Mouse (Mus musculus) thymus, adult 2 months (tissue): ENCODE measurements at regions not wholly inside any gene's neighbourhood (a gene's known extent, or its start where the extent isn't known, plus 50 kb on each side); places are given as distances from the start of the nearest gene placed in this dataset.

ENCODE experiments used
- CTCF ChIP-seq: fragments of 200-500 bp; IDR thresholded peaks from 2 replicates; pipeline ENCODE4 v1.5.1; 2012; ENCODE audit warnings: mild to moderate bottlenecking, control low read depth, low read length, moderate library complexity, borderline replicate concordance; ENCODE audit not compliant: control insufficient read depth, poor library complexity, insufficient read depth; ENCODE audit errors: extremely low read depth
- POLR2A ChIP-seq: fragments of 200-500 bp; IDR thresholded peaks from 2 replicates; pipeline ENCODE4 v1.6.1; 2012; ENCODE audit warnings: mild to moderate bottlenecking, low read length, control low read depth, moderate library complexity; ENCODE audit not compliant: control insufficient read depth, poor library complexity, insufficient read depth; ENCODE audit errors: extremely low read depth

GRCm38 (mm10) chr13:107219456-107219855, 197.5 kb upstream of the Kif2a start:
- TF ChIP-seq CTCF (no peak), POLR2A (no peak)
